ENCODE assay signal across 8 mouse cellular contexts in genomic region chr17:34972069-34972749, GRCm38 (mm10). TPM values are rescaled to one million over a fixed set of nuclear protein-coding genes. Genes with fewer than 3 reads are reported as not detected.
A peak's percentile ranks its signal among the peaks of the same experiment; 100 is the strongest.
DNase-seq lines count a peak whose midpoint lies in the region; ATAC-seq and TF ChIP-seq lines count a peak whose summit lies in the region.
"Not testable (repeated sequence)": the region's sequence is repeated elsewhere in the genome, so short reads cannot be mapped to it uniquely, and the experiment has no call there.

Gene Hspa1a (minus strand): TSS chr17:34972156.
Gene Hspa1l (plus strand): TSS chr17:34972703.

- H3K27me3 ChIP-seq in cerebellum, adult 2 months (ENCODE audit: control insufficient read depth, insufficient read depth, low read length); liver, adult 2 months (ENCODE audit: control insufficient read depth, insufficient read depth, low read length): not testable (repeated sequence)
- H3K27me3 ChIP-seq in forebrain, embryonic 15.5 days = peaks cover 23% of the 10 kb centered on the region; the same call in 1 of the 2 replicates
- H3K27me3 ChIP-seq in heart, postnatal 0 days (ENCODE audit: control insufficient read depth, insufficient read depth, low read length) = peaks cover 23% of the 10 kb centered on the region
- peaks cover 22% of the 10 kb centered on the region for H3K27me3 ChIP-seq in midbrain, embryonic 16.5 days (ENCODE audit: control insufficient read depth, insufficient read depth, low read depth, low read length)

- H3K4me1 ChIP-seq in cerebellum, adult 2 months (ENCODE audit: control insufficient read depth, insufficient read depth, low read length); forebrain, embryonic 15.5 days; heart, postnatal 0 days (ENCODE audit: control insufficient read depth, insufficient read depth); liver, adult 2 months (ENCODE audit: control insufficient read depth, insufficient read depth, low read length); midbrain, embryonic 16.5 days (ENCODE audit: control insufficient read depth, insufficient read depth, low read length): not testable (repeated sequence)

- not testable (repeated sequence) for H3K27ac ChIP-seq in cerebellum, adult 2 months (ENCODE audit: insufficient read depth, low read length); forebrain, embryonic 15.5 days (replicated peaks); liver, adult 2 months (replicated peaks; ENCODE audit: insufficient read depth, low read depth, low read length)
- peak within 1 kb of the TSS; percentile 69 for H3K27ac ChIP-seq in heart, postnatal 0 days (ENCODE audit: low read depth)
- H3K27ac ChIP-seq in midbrain, embryonic 16.5 days (ENCODE audit: low read length) = 0 out of 2 replicates have a peak within 1 kb of the TSS, but pooled peaks have one; percentile 24

- not testable (repeated sequence) for TF ChIP-seq EP300 in heart, postnatal 0 days (IDR thresholded peaks at IDR 0.05; ENCODE audit: low read depth)

- H3K4me3 ChIP-seq in cerebellum, adult 2 months (replicated peaks; ENCODE audit: insufficient read depth, low read depth, low read length) = peak within 1 kb of the TSS; percentile 66
- peak within 1 kb of the TSS; percentile 44 for H3K4me3 ChIP-seq in forebrain, embryonic 15.5 days
- H3K4me3 ChIP-seq in heart, postnatal 0 days (ENCODE audit: low read depth, low read length) = peak within 1 kb of the TSS; percentile 44
- peak within 1 kb of the TSS; percentile 47 for H3K4me3 ChIP-seq in liver, adult 2 months (ENCODE audit: insufficient read depth, low read depth, low read length)
- H3K4me3 ChIP-seq in midbrain, embryonic 16.5 days (ENCODE audit: low read depth, low read length) = peak within 1 kb of the TSS; percentile 39

- H3K4me2 ChIP-seq in forebrain, embryonic 15.5 days (replicated peaks) = peak within 1 kb of the TSS; percentile 83
- H3K4me2 ChIP-seq in heart, postnatal 0 days (ENCODE audit: low read depth, low read length) = peak within 1 kb of the TSS; percentile 60
- peak within 1 kb of the TSS; percentile 77 for H3K4me2 ChIP-seq in midbrain, embryonic 16.5 days (ENCODE audit: low read length)

- not testable (repeated sequence) for H3K9me3 ChIP-seq in forebrain, embryonic 15.5 days; heart, postnatal 0 days (replicated peaks; ENCODE audit: control insufficient read depth, low read length); midbrain, embryonic 16.5 days (replicated peaks; ENCODE audit: control insufficient read depth, low read length, poor library complexity, severe bottlenecking)

- peak; percentile 77 for DNase-seq in CD4-positive, CD25-positive, alpha-beta regulatory T cell, adult 2 months (ENCODE audit: low read depth, low spot score)
- peak; percentile 84 to 91 for DNase-seq in cerebellum, adult 2 months
- DNase-seq in heart, postnatal 0 days (ENCODE audit: low spot score) = peak; percentile 93
- DNase-seq in kidney, postnatal 14 days = peak; percentile 91
- peak; percentile 56 for DNase-seq in liver, adult 2 months (ENCODE audit: extremely low read depth, low read depth, low spot score)
- peak; percentile 72 for DNase-seq in spleen, adult 12 weeks (ENCODE audit: low spot score)

- WGBS in cerebellum, adult 2 months = under 1% methylated on average over 28 of the region's 33 CpGs
- under 1% methylated on average over 30 of the region's 33 CpGs for WGBS in forebrain, embryonic 15.5 days
- WGBS in heart, postnatal 0 days = under 1% methylated on average over 25 of the region's 33 CpGs
- WGBS in liver, adult 2 months = 4% methylated on average over 33 of the region's 33 CpGs
- under 1% methylated on average over 27 of the region's 33 CpGs for WGBS in midbrain, embryonic 16.5 days

- not testable (repeated sequence) for TF ChIP-seq CTCF in cerebellum, adult 2 months (IDR thresholded peaks at IDR 0.05; ENCODE audit: borderline replicate concordance, insufficient read depth, low read depth, low read length); heart, postnatal 0 days (IDR thresholded peaks at IDR 0.05; ENCODE audit: low read depth); liver, adult 2 months (IDR thresholded peaks at IDR 0.05; ENCODE audit: low read depth, low read length)

- peak; percentile 92 for ATAC-seq in forebrain, embryonic 15.5 days (replicated peaks)
- ATAC-seq in heart, postnatal 0 days (ENCODE audit: insufficient read depth, low read depth) = peak; percentile 91
- ATAC-seq in midbrain, embryonic 16.5 days = peak; percentile 93

- 0 out of 2 replicates have a peak within 1 kb of the TSS, but pooled peaks have one; percentile 30 for H3K9ac ChIP-seq in forebrain, embryonic 15.5 days (replicated peaks)
- H3K9ac ChIP-seq in heart, postnatal 0 days (replicated peaks; ENCODE audit: low read depth, low read length) = peak within 1 kb of the TSS; percentile 6; the same call in 1 of the 2 replicates
- peak within 1 kb of the TSS; percentile 49 for H3K9ac ChIP-seq in liver, adult 2 months (ENCODE audit: low read depth, low read length)
- 0 out of 2 replicates have a peak within 1 kb of the TSS, but pooled peaks have one; percentile 44 for H3K9ac ChIP-seq in midbrain, embryonic 16.5 days (ENCODE audit: low read depth, low read length)

- H3K36me3 ChIP-seq in forebrain, embryonic 15.5 days; heart, postnatal 0 days (replicated peaks; ENCODE audit: control insufficient read depth, insufficient read depth, low read length); liver, adult 2 months (ENCODE audit: control insufficient read depth, insufficient read depth, low read length); midbrain, embryonic 16.5 days (ENCODE audit: control insufficient read depth, insufficient read depth, low read length): not testable (repeated sequence)

- H3K79me2 ChIP-seq in liver, adult 2 months (ENCODE audit: control insufficient read depth, insufficient read depth, low read length) = not testable (repeated sequence)

- peak; percentile 56; the same call in 1 of the 2 replicates for TF ChIP-seq POLR2A in cerebellum, adult 2 months (IDR thresholded peaks at IDR 0.05; ENCODE audit: borderline replicate concordance, insufficient read depth, low read length)
- 0 out of 2 replicates have a peak, but pooled peaks have one; percentile 30 for TF ChIP-seq POLR2A in liver, adult 2 months (IDR thresholded peaks at IDR 0.05; ENCODE audit: extremely low read depth, insufficient read depth, low read length)

RNA-seq across cellular contexts. Expression of gene Hspa1a, which starts in this region (rescaled TPM):
- 10.5 and 14.9 TPM in 2 replicates for polyA plus RNA-seq in cerebellum, adult 2 months (2012; rRNA removed)
- 3.6 and 3.7 TPM in 2 replicates for polyA plus RNA-seq in forebrain, embryonic 15.5 days (2015; fragmentation: Nextera tagmentation; extraction: Ambion mirVana)
- total RNA-seq in heart, postnatal 0 days (2014; rRNA removed; ENCODE audit: low replicate concordance) = 8.2 and 10.2 TPM in 2 replicates
- polyA plus RNA-seq in heart, postnatal 0 days (2015; fragmentation: Nextera tagmentation; extraction: Ambion mirVana) = 2.5 and 2.8 TPM in 2 replicates
- total RNA-seq in liver, adult 2 months (2014; rRNA removed) = 0.18 and 0.60 TPM in 2 replicates
- 0.45 TPM in 2 replicates for polyA plus RNA-seq in liver, adult 2 months (2012; rRNA removed)
- polyA plus RNA-seq in midbrain, embryonic 16.5 days (2015; fragmentation: Nextera tagmentation; extraction: Ambion mirVana) = 13.4 and 19.3 TPM in 2 replicates

RNA-seq across cellular contexts. Expression of gene Hspa1l, which starts in this region (rescaled TPM):
- polyA plus RNA-seq in cerebellum, adult 2 months (2012; rRNA removed) = 0.49 and 0.89 TPM in 2 replicates
- 1.5 TPM in 2 replicates for polyA plus RNA-seq in forebrain, embryonic 15.5 days (2015; fragmentation: Nextera tagmentation; extraction: Ambion mirVana)
- 3.3 and 5.1 TPM in 2 replicates for total RNA-seq in heart, postnatal 0 days (2014; rRNA removed; ENCODE audit: low replicate concordance)
- polyA plus RNA-seq in heart, postnatal 0 days (2015; fragmentation: Nextera tagmentation; extraction: Ambion mirVana) = 1.6 and 1.8 TPM in 2 replicates
- 0.18 TPM in 1 of 2 replicates, not detected in the other for total RNA-seq in liver, adult 2 months (2014; rRNA removed)
- polyA plus RNA-seq in liver, adult 2 months (2012; rRNA removed) = 0.05 TPM in 1 of 2 replicates, not detected in the other
- 2.0 and 2.4 TPM in 2 replicates for polyA plus RNA-seq in midbrain, embryonic 16.5 days (2015; fragmentation: Nextera tagmentation; extraction: Ambion mirVana)

Comparison
In these comparisons a context has a peak if more than half of its experiments do, and no peak if none do; other contexts are left out.
1. Peak in DNase-seq, H3K4me3 ChIP-seq and H3K9ac ChIP-seq in liver, adult 2 months; RNA of the genes that start here not detected or under 1 TPM.